Mouse (Mus musculus) embryonic facial prominence, embryonic 11.5 days (tissue): Measurements from ENCODE around the gene 1700088E04Rik. TPM values are rescaled to one million over a fixed set of nuclear protein-coding genes. Genes with fewer than 3 reads are reported as not detected.

ENCODE experiments used
- ATAC-seq: fragments of 200-750 bp; cut with Nextera tagmentation; replicated peaks from 2 replicates; pipeline ENCODE4 v1.8.0; 2017; ENCODE audit warnings: low read depth; ENCODE audit not compliant: insufficient number of reproducible peaks, low FRiP score, low TSS enrichment
- DNase-seq: peaks from one replicate; pipeline ENCODE4 v3.0.0-alpha.2; 2015; ENCODE audit warnings: low spot score
- H3K27ac ChIP-seq: fragments of 300-500 bp; sonication (generic); replicated peaks from 2 replicates; pipeline ENCODE4 v1.5.1; 2014; ENCODE audit warnings: mild to moderate bottlenecking, low read depth, low read length, control low read depth
- H3K27me3 ChIP-seq: fragments of 300-500 bp; sonication (generic); 2 replicates; pipeline ENCODE4 v1.6.1; 2014; ENCODE audit warnings: mild to moderate bottlenecking, low read length, moderate library complexity, mixed read lengths; ENCODE audit not compliant: control insufficient read depth, insufficient read depth
- H3K36me3 ChIP-seq: fragments of 300-500 bp; sonication (generic); replicated peaks from 2 replicates; pipeline ENCODE4 v1.6.1; 2014; ENCODE audit warnings: low read depth, mild to moderate bottlenecking, low read length, moderate library complexity, mixed read lengths; ENCODE audit not compliant: control insufficient read depth, insufficient read depth
- H3K4me1 ChIP-seq: fragments of 300-500 bp; sonication (generic); 2 replicates; pipeline ENCODE4 v1.6.1; 2014; ENCODE audit warnings: low read length, mixed read lengths; ENCODE audit not compliant: control insufficient read depth, insufficient read depth
- H3K4me2 ChIP-seq: fragments of 300-500 bp; sonication (generic); 2 replicates; pipeline ENCODE4 v1.6.1; 2014; ENCODE audit warnings: low read depth, mild to moderate bottlenecking, control low read depth, low read length, moderate library complexity
- H3K4me3 ChIP-seq: fragments of 300-500 bp; sonication (generic); 2 replicates; pipeline ENCODE4 v1.5.1; 2014; ENCODE audit warnings: low read depth, low read length, control low read depth
- H3K9ac ChIP-seq: fragments of 300-500 bp; sonication (generic); replicated peaks from 2 replicates; pipeline ENCODE4 v1.6.1; 2014; ENCODE audit warnings: mild to moderate bottlenecking, control low read depth, low read length
- H3K9me3 ChIP-seq: fragments of 300-500 bp; sonication (generic); replicated peaks from 2 replicates; pipeline ENCODE4 v1.6.1; 2016; ENCODE audit warnings: mild to moderate bottlenecking, low read length, inconsistent platforms, mixed read lengths; ENCODE audit not compliant: control insufficient read depth
- WGBS: fragments of 180-500 bp; shearing (Covaris S2); extraction: QIAGEN DNeasy Blood & Tissue Kit; methylation state at CpG from one replicate; pipeline ENCODE4 v1.1.7; 2014; 5-methylcytosine and 5-hydroxymethylcytosine counted together
- polyA plus RNA-seq: library from polyadenylated mRNA; unstranded; fragments of >200 nt; fragmentation: Nextera tagmentation; extraction: Ambion mirVana; gene quantifications from 2 replicates; pipeline ENCODE4 v1.2.1, GENCODE M21; 2014

Gene 1700088E04Rik
- polyA plus RNA-seq, 1 experiment from 2014 or later = 6.8 TPM

- WGBS = 81% methylated on average over 7 of the region's 7 CpGs
Observed at GRCm38 (mm10) chr15:79129311-79129710, 11.7 kb downstream of the 1700088E04Rik start.

DNA sequence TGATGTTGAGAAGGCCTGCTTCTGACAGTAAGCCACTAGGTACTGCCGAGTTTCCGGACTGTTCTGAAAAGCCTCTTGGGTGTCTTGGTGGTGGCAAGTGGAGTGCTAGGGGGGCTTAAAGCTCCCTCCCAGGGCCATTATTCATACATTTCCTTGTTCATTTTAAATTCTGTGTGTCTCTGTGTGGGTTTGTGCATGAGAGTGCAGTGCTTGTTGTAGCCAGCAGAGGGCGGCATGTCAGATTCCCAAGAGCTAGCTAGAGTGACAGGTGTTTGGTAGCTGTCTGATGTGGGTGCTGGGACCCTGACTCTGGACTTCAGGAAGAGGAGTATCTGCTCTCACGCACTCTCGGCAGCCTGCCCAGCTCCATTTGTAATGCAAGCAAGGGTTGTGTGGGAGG, 12.8 kb downstream of the 1700088E04Rik start:
- H3K27ac ChIP-seq = no peak overlapping the region
- 94% methylated on average over 5 of the region's 5 CpGs for WGBS
- no peaks in the 10 kb centered on the region for H3K27me3 ChIP-seq
- no peaks in the 10 kb centered on the region for H3K4me1 ChIP-seq
- no peak for ATAC-seq
- DNase-seq = no peak
- no peak overlapping the region for H3K4me2 ChIP-seq
- peaks cover 4% of the 10 kb centered on the region for H3K36me3 ChIP-seq
- H3K9ac ChIP-seq = no peak overlapping the region
- no peak overlapping the region for H3K4me3 ChIP-seq
- H3K9me3 ChIP-seq = no peaks in the 10 kb centered on the region

More at GRCm38 (mm10) chr15:79129311-79129710, 11.7 kb downstream of the 1700088E04Rik start:
- H3K4me3 ChIP-seq = no peak overlapping the region
- H3K27me3 ChIP-seq = no peaks in the 10 kb centered on the region
- H3K36me3 ChIP-seq = peaks cover 4% of the 10 kb centered on the region
- ATAC-seq (no peak), DNase-seq (no peak)
- H3K9ac ChIP-seq = no peak overlapping the region
- H3K9me3 ChIP-seq = no peaks in the 10 kb centered on the region
- H3K27ac ChIP-seq = no peak overlapping the region
- no peaks in the 10 kb centered on the region for H3K4me1 ChIP-seq
- no peak overlapping the region for H3K4me2 ChIP-seq

DNA sequence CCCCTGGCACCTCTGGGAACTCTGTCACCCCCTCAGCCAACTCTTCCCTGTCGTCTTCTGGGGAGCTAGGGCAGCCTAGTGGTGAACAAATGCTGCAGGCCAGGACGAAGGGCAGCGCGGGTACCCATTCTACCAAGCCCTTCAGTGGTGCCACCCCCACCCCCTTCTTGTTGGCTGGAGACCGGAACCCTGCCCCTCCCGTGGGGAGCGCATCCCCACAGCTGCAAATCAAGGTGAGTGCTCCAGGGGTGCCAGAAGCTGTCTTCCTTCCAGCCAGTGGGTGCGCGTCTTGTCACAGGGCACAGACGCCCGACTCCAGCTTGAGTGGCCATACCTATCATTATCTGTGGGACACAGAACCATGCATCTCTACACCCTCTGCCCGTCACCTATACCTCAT, 14.0 kb downstream of the 1700088E04Rik start:
- WGBS = 94% methylated on average over 12 of the region's 12 CpGs
- peaks cover 4% of the 10 kb centered on the region for H3K36me3 ChIP-seq
- ATAC-seq = no peak
- H3K4me1 ChIP-seq = no peaks in the 10 kb centered on the region
- H3K9me3 ChIP-seq = no peaks in the 10 kb centered on the region
- H3K27ac ChIP-seq = no peak overlapping the region
- no peak overlapping the region for H3K9ac ChIP-seq
- no peak overlapping the region for H3K4me2 ChIP-seq
- no peak for DNase-seq
- no peaks in the 10 kb centered on the region for H3K27me3 ChIP-seq
- no peak overlapping the region for H3K4me3 ChIP-seq

GRCm38 (mm10) chr15:79126217-79126932, 14.7 kb downstream of the 1700088E04Rik start:
- Histone ChIP-seq H3K4me1 (no peaks in the 10 kb centered on the region), H3K9me3 (no peaks in the 10 kb centered on the region), H3K4me2 (no peak overlapping the region), H3K4me3 (no peak overlapping the region), H3K9ac (no peak overlapping the region), H3K27me3 (no peaks in the 10 kb centered on the region), H3K36me3 (peaks cover 4% of the 10 kb centered on the region), H3K27ac (no peak overlapping the region)
- 82% methylated on average over 13 of the region's 13 CpGs for WGBS
- ATAC-seq = no peak
- peak; percentile 54 for DNase-seq

GRCm38 (mm10) chr15:79124331-79124875, 16.6 kb downstream of the 1700088E04Rik start:
- DNase-seq (no peak), ATAC-seq (no peak)
- peaks cover 4% of the 10 kb centered on the region for H3K36me3 ChIP-seq
- WGBS = 85% methylated on average over 10 of the region's 10 CpGs
- no peak overlapping the region for H3K27ac ChIP-seq
- H3K4me1 ChIP-seq = no peaks in the 10 kb centered on the region
- H3K4me2 ChIP-seq = no peak overlapping the region
- no peaks in the 10 kb centered on the region for H3K27me3 ChIP-seq
- H3K9ac ChIP-seq = no peak overlapping the region
- no peaks in the 10 kb centered on the region for H3K9me3 ChIP-seq
- no peak overlapping the region for H3K4me3 ChIP-seq

- H3K36me3 ChIP-seq = peaks cover 4% of the 10 kb centered on the region
- H3K4me3 ChIP-seq = no peak overlapping the region
- H3K9ac ChIP-seq = no peak overlapping the region
- H3K4me1 ChIP-seq = no peaks in the 10 kb centered on the region
- no peaks in the 10 kb centered on the region for H3K9me3 ChIP-seq
- no peak overlapping the region for H3K4me2 ChIP-seq
- no peak for ATAC-seq
- H3K27me3 ChIP-seq = no peaks in the 10 kb centered on the region
- no peak for DNase-seq
- no peak overlapping the region for H3K27ac ChIP-seq
- 89% methylated on average over 6 of the region's 6 CpGs for WGBS
Observed at GRCm38 (mm10) chr15:79123751-79124150, 17.3 kb downstream of the 1700088E04Rik start.

GRCm38 (mm10) chr15:79122546-79122945, 18.5 kb downstream of the 1700088E04Rik start:
- H3K4me3 ChIP-seq = no peak overlapping the region
- no peak for ATAC-seq
- no peaks in the 10 kb centered on the region for H3K4me1 ChIP-seq
- no peak overlapping the region for H3K27ac ChIP-seq
- H3K36me3 ChIP-seq = peaks cover 2% of the 10 kb centered on the region
- no peaks in the 10 kb centered on the region for H3K27me3 ChIP-seq
- no peak overlapping the region for H3K4me2 ChIP-seq
- no peaks in the 10 kb centered on the region for H3K9me3 ChIP-seq
- H3K9ac ChIP-seq = no peak overlapping the region
- DNase-seq = no peak
- 83% methylated on average over 13 of the region's 13 CpGs for WGBS

GRCm38 (mm10) chr15:79122119-79122518, 18.9 kb downstream of the 1700088E04Rik start:
- no peaks in the 10 kb centered on the region for H3K9me3 ChIP-seq
- no peaks in the 10 kb centered on the region; the same call in none of the 2 replicates for H3K36me3 ChIP-seq
- WGBS = 82% methylated on average over 4 of the region's 4 CpGs
- DNase-seq (no peak), ATAC-seq (no peak)
- no peak overlapping the region for H3K9ac ChIP-seq
- no peaks in the 10 kb centered on the region for H3K27me3 ChIP-seq
- H3K4me3 ChIP-seq = no peak overlapping the region
- no peak overlapping the region for H3K27ac ChIP-seq
- H3K4me1 ChIP-seq = no peaks in the 10 kb centered on the region
- no peak overlapping the region for H3K4me2 ChIP-seq
